In the genomic region with DNA sequence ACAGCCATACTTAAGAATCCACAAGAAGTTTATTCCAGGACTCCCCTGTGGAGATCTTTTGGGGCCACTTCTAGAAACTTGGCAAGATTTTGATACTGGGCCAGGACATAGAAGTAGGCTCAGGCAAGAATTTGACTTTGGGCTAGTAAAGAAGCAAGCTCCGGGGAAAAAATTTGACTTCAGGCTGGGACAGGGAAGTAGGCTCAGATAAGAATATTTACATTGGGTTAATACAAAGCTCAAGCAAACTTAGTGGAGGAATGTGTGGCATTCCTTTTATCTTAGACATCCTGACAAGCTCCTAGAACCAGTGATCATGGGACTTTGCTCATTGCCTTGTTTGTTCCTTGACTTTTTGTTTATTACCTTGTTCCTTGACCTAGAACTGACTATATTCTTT, we compare ENCODE assay signal across 24 mouse cellular contexts.
"Had no signal": no experiment of that assay in that cellular context is flagged by ENCODE, and none has a peak within 500 bp of the region (broad histone marks: within the 10 kb centered on the region; RNA-seq: fewer than 3 reads in every experiment).

No protein-coding gene starts in this region.

- H3K27me3 ChIP-seq: heart, embryonic 13.5 days; heart, embryonic 15.5 days; hindbrain, embryonic 13.5 days; hindbrain, embryonic 15.5 days; kidney, embryonic 15.5 days; limb, embryonic 13.5 days had no signal

- H3K4me2 ChIP-seq: heart, embryonic 11.5 days; heart, embryonic 13.5 days; heart, embryonic 15.5 days; hindbrain, embryonic 13.5 days; hindbrain, embryonic 15.5 days; kidney, embryonic 15.5 days; limb, embryonic 13.5 days had no signal

- H3K4me1 ChIP-seq: hindbrain, embryonic 13.5 days; hindbrain, embryonic 15.5 days; kidney, embryonic 15.5 days; limb, embryonic 13.5 days had no signal

- H3K4me3 ChIP-seq: heart, adult 2 months; heart, embryonic 13.5 days; heart, embryonic 15.5 days; hindbrain, embryonic 13.5 days; hindbrain, embryonic 15.5 days; kidney, embryonic 15.5 days; limb, embryonic 13.5 days had no signal

- DNase-seq: forebrain, postnatal 0 days; gastrocnemius, postnatal 14 days; gastrocnemius, postnatal 36 days; heart, adult 11 months; heart, adult 2 months; heart, postnatal 14 days; heart, postnatal 36 days; kidney, adult 11 months; kidney, adult 2 months; kidney, adult 9 months; kidney, postnatal 14 days; kidney, postnatal 36 days; layer of hippocampus, adult 9-11 months; layer of hippocampus, postnatal 36 days; left cerebral cortex, postnatal 4 days had no signal

- ATAC-seq: forebrain, postnatal 0 days; hindbrain, postnatal 0 days had no signal

- H3K27ac ChIP-seq: heart, adult 2 months; heart, embryonic 13.5 days; heart, embryonic 15.5 days; hindbrain, embryonic 13.5 days; hindbrain, embryonic 15.5 days; hindbrain, postnatal 0 days; kidney, embryonic 15.5 days; kidney, postnatal 0 days; limb, embryonic 13.5 days had no signal

- H3K36me3 ChIP-seq: hindbrain, embryonic 15.5 days had no signal

- H3K9ac ChIP-seq: forebrain, postnatal 0 days; heart, embryonic 13.5 days; heart, embryonic 15.5 days; hindbrain, embryonic 13.5 days; hindbrain, embryonic 15.5 days; kidney, embryonic 15.5 days; limb, embryonic 13.5 days had no signal

- H3K9me3 ChIP-seq: heart, embryonic 13.5 days; heart, embryonic 15.5 days; hindbrain, embryonic 13.5 days; hindbrain, embryonic 15.5 days; kidney, embryonic 15.5 days; limb, embryonic 13.5 days had no signal
